ENCODE assay signal across 15 mouse cellular contexts in the genomic region with DNA sequence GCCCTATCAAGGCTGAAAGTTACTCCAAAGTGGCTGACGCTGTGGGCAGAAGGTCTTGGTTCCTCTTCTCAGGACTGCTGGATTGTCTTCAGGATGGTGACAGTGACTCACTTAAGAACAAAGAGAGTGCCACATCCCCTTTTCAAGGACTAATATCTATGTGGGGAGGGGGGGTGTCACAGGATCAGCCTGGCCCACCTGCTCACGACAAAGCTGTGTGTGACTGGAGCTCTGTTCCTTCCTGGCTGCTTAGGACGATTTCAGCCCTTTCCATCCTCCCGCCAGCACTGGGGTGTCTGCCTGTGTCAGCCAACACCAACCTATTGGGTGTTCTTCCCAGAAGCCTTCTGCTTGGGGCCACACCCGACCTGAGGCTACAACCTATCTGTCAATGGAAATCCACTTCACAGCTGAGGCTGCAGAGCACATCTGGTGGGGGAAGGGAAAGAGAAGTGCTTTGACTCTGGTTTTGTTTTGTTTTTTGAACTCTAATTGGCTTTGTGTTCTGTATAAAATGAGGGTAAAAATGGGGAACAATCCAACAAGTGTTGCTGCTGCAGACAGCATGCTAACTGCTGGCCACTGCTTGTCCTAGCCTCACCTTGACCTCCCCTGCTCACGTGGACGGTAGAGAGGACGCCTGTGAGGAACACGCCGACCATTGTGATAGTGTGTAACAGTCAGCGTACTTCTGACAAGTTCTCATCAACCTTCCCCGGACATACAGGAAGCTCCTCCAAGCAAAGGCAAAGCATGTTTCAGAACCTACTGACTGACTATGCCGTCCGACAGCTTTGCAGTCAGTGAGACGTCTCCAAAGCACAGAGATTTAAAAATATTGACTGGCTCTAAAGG. TPM values are rescaled to one million over a fixed set of nuclear protein-coding genes. Genes with fewer than 3 reads are reported as not detected.
DNase-seq lines count a peak whose midpoint lies in the region; ATAC-seq and TF ChIP-seq lines count a peak whose summit lies in the region.
"Had no signal": no experiment of that assay in that cellular context is flagged by ENCODE, and none has a peak within 500 bp of the region (broad histone marks: within the 10 kb centered on the region; RNA-seq: fewer than 3 reads in every experiment).

No protein-coding gene starts in this region.

- H3K4me3 ChIP-seq in thymus, adult 2 months (ENCODE audit: control insufficient read depth, insufficient read depth, low read length), result no peak overlapping the region
- no peak overlapping the region for H3K4me3 ChIP-seq in liver, embryonic 11.5 days (ENCODE audit: low read depth, low read length)
- H3K4me3 ChIP-seq: embryonic facial prominence, embryonic 15.5 days had no signal

- no peak for TF ChIP-seq CTCF in thymus, adult 2 months (IDR thresholded peaks at IDR 0.05; ENCODE audit: borderline replicate concordance, control insufficient read depth, extremely low read depth, insufficient read depth, low read length, poor library complexity)

- intact Hi-C loops in left cerebral cortex, postnatal 10 days (cut with DNase I), result no loop called here
- intact Hi-C loops in heart, postnatal 25 days (cut with DNase I), result no loop called here

- peak; percentile 79 for ATAC-seq in liver, embryonic 11.5 days (replicated peaks; ENCODE audit: low FRiP score)
- ATAC-seq in monocyte, adult 5-6 weeks (replicated peaks; ENCODE audit: insufficient number of reproducible peaks, low FRiP score, low TSS enrichment, poor library complexity, severe bottlenecking), result peak; percentile 48
- no peak for ATAC-seq in frontal cortex, adult (ENCODE audit: low TSS enrichment)
- ATAC-seq: hindbrain, embryonic 16.5 days had no signal

- no peaks in the 10 kb centered on the region for H3K27me3 ChIP-seq in thymus, adult 2 months (ENCODE audit: control insufficient read depth, insufficient read depth, low read length)
- no peaks in the 10 kb centered on the region; the same call in 1 of the 2 replicates for H3K27me3 ChIP-seq in liver, embryonic 11.5 days (replicated peaks; ENCODE audit: control insufficient read depth, insufficient read depth, low read length)
- H3K27me3 ChIP-seq: embryonic facial prominence, embryonic 15.5 days had no signal

- 0 out of 2 replicates have a peak overlapping the region, but pooled peaks have one; percentile 2 for H3K27ac ChIP-seq in thymus, adult 2 months (ENCODE audit: control insufficient read depth, insufficient read depth, low read length)
- H3K27ac ChIP-seq in liver, embryonic 11.5 days (ENCODE audit: low read depth, low read length), result no peak overlapping the region; the same call in 1 of the 2 replicates
- H3K27ac ChIP-seq: embryonic facial prominence, embryonic 15.5 days had no signal

- H3K9me3 ChIP-seq in liver, embryonic 11.5 days (ENCODE audit: control insufficient read depth, low read length), result no peaks in the 10 kb centered on the region
- H3K9me3 ChIP-seq: embryonic facial prominence, embryonic 15.5 days had no signal

- H3K4me1 ChIP-seq in thymus, adult 2 months (replicated peaks; ENCODE audit: control insufficient read depth, insufficient read depth, low read length), result peaks cover 12% of the 10 kb centered on the region
- H3K4me1 ChIP-seq in liver, embryonic 11.5 days (replicated peaks; ENCODE audit: control insufficient read depth, insufficient read depth, low read length), result peaks cover 13% of the 10 kb centered on the region
- H3K4me1 ChIP-seq: embryonic facial prominence, embryonic 15.5 days had no signal

- TF ChIP-seq POLR2A in thymus, adult 2 months (IDR thresholded peaks at IDR 0.05; ENCODE audit: control insufficient read depth, extremely low read depth, insufficient read depth, low read length, poor library complexity), result no peak

- no peak overlapping the region for H3K4me2 ChIP-seq in liver, embryonic 11.5 days
- H3K4me2 ChIP-seq: embryonic facial prominence, embryonic 15.5 days; lung, embryonic 14.5 days had no signal

- H3K9ac ChIP-seq in liver, embryonic 11.5 days (ENCODE audit: low read depth, low read length), result no peak overlapping the region
- H3K9ac ChIP-seq: embryonic facial prominence, embryonic 15.5 days; lung, embryonic 14.5 days had no signal

- 56% methylated on average over 15 of the region's 15 CpGs for WGBS in thymus, adult 2 months
- WGBS in liver, embryonic 11.5 days, result 66% methylated on average over 15 of the region's 15 CpGs

- DNase-seq in thymus, adult 2 months, result no peak
- no peak for DNase-seq in thymus, postnatal 14 days
- peak; percentile 19 for DNase-seq in T-cell, adult 2 months (ENCODE audit: low spot score)
- no peak for DNase-seq in liver, embryonic 11.5 days (ENCODE audit: low spot score)
- DNase-seq in left cerebral cortex, postnatal 10 days (ENCODE audit: extremely low spot score in 1 of 2, low spot score in 2 of 2), result no peak
- no peak for DNase-seq in heart, postnatal 25 days (ENCODE audit: low spot score)
- DNase-seq: cerebellum, adult 9-10 months; kidney, postnatal 10 days; lung, embryonic 14.5 days; spleen, adult 18-20 months had no signal

- H3K36me3 ChIP-seq in thymus, adult 2 months (ENCODE audit: control insufficient read depth, insufficient read depth, low read length), result no peaks in the 10 kb centered on the region
- no peaks in the 10 kb centered on the region for H3K36me3 ChIP-seq in liver, embryonic 11.5 days (ENCODE audit: control insufficient read depth, insufficient read depth, low read length)
- H3K36me3 ChIP-seq: embryonic facial prominence, embryonic 15.5 days; G1E had no signal

RNA-seq across cellular contexts. Expression of gene Lpcat1, which starts 33.1 kb away (rescaled TPM):
- polyA plus RNA-seq in thymus, adult 2 months (2012; rRNA removed), result 38.9 and 40.9 TPM in 2 replicates
- 81.9 and 84.0 TPM in 2 replicates for polyA plus RNA-seq in liver, embryonic 11.5 days (2014; fragmentation: Nextera tagmentation; extraction: Ambion mirVana)
- total RNA-seq in monocyte, adult 5-6 weeks (2017), result 10.6 to 13.3 TPM (median 12.6 TPM) in 3 replicates
- total RNA-seq in left cerebral cortex, postnatal 10 days (2021), result 10 to 100 TPM; 63.0 to 64.0 TPM
- total RNA-seq in heart, postnatal 25 days (2021), result 1 to 10 TPM; 7.6 to 8.4 TPM
- polyA plus RNA-seq: G1E had no signal
